Mouse (Mus musculus) spleen, adult 10 weeks (tissue): ENCODE data around the gene Pnlip. TPM values are rescaled to one million over a fixed set of nuclear protein-coding genes. Genes with fewer than 3 reads are reported as not detected.

Source experiments
- polyA plus RNA-seq: library from polyadenylated mRNA; stranded (reverse); fragments of 350-450 nt; fragmentation: Illumina TruSeq; extraction: RNeasy Lipid Tissue Mini Kit (QIAGEN cat#74804); gene quantifications from one replicate; pipeline ENCODE4 v1.2.3, GENCODE M21; 2015; ENCODE audit warnings: low replicate concordance; ENCODE audit not compliant: insufficient read depth

Pnlip gene
- 18.2 TPM for polyA plus RNA-seq

DNA sequence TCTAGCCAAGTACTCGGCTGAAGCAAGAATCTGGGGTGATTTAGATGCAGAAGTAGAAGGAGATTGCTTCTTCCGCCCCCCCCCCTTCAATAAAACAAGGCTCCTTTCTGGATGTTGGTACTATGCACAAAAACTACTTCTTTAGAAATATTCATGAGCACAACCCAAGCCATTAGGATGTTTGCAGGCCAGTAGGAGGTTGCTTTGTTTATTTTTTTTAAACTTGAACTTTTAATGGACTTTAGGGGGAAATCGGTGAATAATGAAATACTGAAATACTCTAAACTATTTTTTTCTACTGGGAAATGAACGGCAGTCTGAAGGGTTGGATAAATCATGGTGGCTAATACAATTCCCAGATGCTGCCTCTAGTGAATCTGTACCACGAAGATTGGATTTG is at the start of gene Pnlip:
Gene Pnlip, plus strand, starts transcription at position 301 of the 400 bp plus-strand sequence.

GRCm38 (mm10) chr19:58728445-58729031 is 76.2 kb downstream of the Pnlip start, which contains the start of gene Pnliprp1:
Gene Pnliprp1 (plus strand): TSS chr19:58728887.

Other genes with a start within 250 kb of the Pnlip start
- gene Gfra1, start 196.6 kb upstream of the Pnlip start, polyA plus RNA-seq: 0.22 TPM
- not detected for gene Ccdc172, start 140.5 kb upstream of the Pnlip start, polyA plus RNA-seq
- gene Pnliprp1, start 76.4 kb downstream of the Pnlip start, polyA plus RNA-seq: 5.2 TPM
- gene Pnliprp2, start 107.2 kb downstream of the Pnlip start, polyA plus RNA-seq: 0.73 TPM
- gene 1700019N19Rik, start 142.0 kb downstream of the Pnlip start, polyA plus RNA-seq: not detected